In genomic region chr4:82870931-82871330, GRCm38 (mm10) we compare ENCODE assay signal across 17 mouse cellular contexts. TPM values are rescaled to one million over a fixed set of nuclear protein-coding genes. Genes with fewer than 3 reads are reported as not detected.
"Had no signal": no experiment of that assay in that cellular context is flagged by ENCODE, and none has a peak within 500 bp of the region (broad histone marks: within the 10 kb centered on the region; RNA-seq: fewer than 3 reads in every experiment).

No protein-coding gene starts in this region.

- H3K4me3 ChIP-seq: kidney, embryonic 15.5 days; left cerebral cortex, adult 2 months; limb, embryonic 15.5 days; liver, embryonic 12.5 days; midbrain, embryonic 10.5 days had no signal

- H3K4me1 ChIP-seq: liver, embryonic 12.5 days had no signal

- DNase-seq: kidney, adult 2 months; kidney, postnatal 25 days; lung, embryonic 14.5 days; lung, postnatal 10 days; right cerebral cortex, postnatal 14 days; thymus, postnatal 36 days had no signal

- H3K27me3 ChIP-seq: kidney, embryonic 15.5 days; limb, embryonic 15.5 days; liver, embryonic 12.5 days had no signal

- H3K9me3 ChIP-seq: kidney, embryonic 15.5 days; limb, embryonic 15.5 days; liver, embryonic 12.5 days; midbrain, embryonic 10.5 days had no signal

- H3K4me2 ChIP-seq: kidney, embryonic 15.5 days; limb, embryonic 15.5 days; liver, embryonic 12.5 days; lung, embryonic 14.5 days had no signal

- H3K36me3 ChIP-seq: kidney, embryonic 15.5 days; limb, embryonic 15.5 days; liver, embryonic 12.5 days; midbrain, embryonic 10.5 days had no signal

- ATAC-seq: liver, embryonic 12.5 days; midbrain, embryonic 16.5 days had no signal

- H3K9ac ChIP-seq: kidney, embryonic 15.5 days; limb, embryonic 15.5 days; liver, embryonic 12.5 days; lung, embryonic 14.5 days had no signal

- H3K27ac ChIP-seq: kidney, embryonic 15.5 days; left cerebral cortex, adult 2 months; limb, embryonic 15.5 days; liver, embryonic 12.5 days; midbrain, embryonic 10.5 days had no signal

RNA-seq across cellular contexts. Expression of gene Cer1, which starts 14.0 kb away (rescaled TPM):
- total RNA-seq: layer of hippocampus, postnatal 25 days had no signal
- polyA plus RNA-seq: kidney, adult 2 months; liver, embryonic 12.5 days; liver, embryonic 16.5 days; midbrain, embryonic 10.5 days; midbrain, embryonic 16.5 days; neural tube, embryonic 14.5 days; spleen, adult 2 months; thymus, postnatal 0 days had no signal
